Mouse (Mus musculus): ENCODE results near the gene Rarres1. TPM values are rescaled to one million over a fixed set of nuclear protein-coding genes. Genes with fewer than 3 reads are reported as not detected.

The Rarres1 gene
- polyA plus RNA-seq, 1 experiment from 2014 or later = 1.3 TPM

GRCm38 (mm10) chr3:67499406-67499791, 15.9 kb downstream of the Rarres1 start:
- Histone ChIP-seq H3K4me1 (replicated peaks; ENCODE audit: control insufficient read depth, insufficient read depth, low read length) (no peaks in the 10 kb centered on the region), H3K9ac (ENCODE audit: low read depth, low read length) (no peak overlapping the region), H3K27ac (ENCODE audit: low read depth, low read length) (no peak overlapping the region), H3K9me3 (ENCODE audit: control insufficient read depth, low read length) (no peaks in the 10 kb centered on the region), H3K27me3 (ENCODE audit: control insufficient read depth, insufficient read depth, low read length) (no peaks in the 10 kb centered on the region; the same call in 1 of the 2 replicates), H3K36me3 (ENCODE audit: control insufficient read depth, insufficient read depth, low read length) (no peaks in the 10 kb centered on the region), H3K4me2 (replicated peaks; ENCODE audit: low read depth, low read length) (no peak overlapping the region), H3K4me3 (ENCODE audit: low read depth, low read length) (no peak overlapping the region)
- ATAC-seq (ENCODE audit: low FRiP score) (no peak), DNase-seq (ENCODE audit: low spot score) (no peak)
- WGBS = 95% methylated on average over 4 of the region's 4 CpGs

DNA sequence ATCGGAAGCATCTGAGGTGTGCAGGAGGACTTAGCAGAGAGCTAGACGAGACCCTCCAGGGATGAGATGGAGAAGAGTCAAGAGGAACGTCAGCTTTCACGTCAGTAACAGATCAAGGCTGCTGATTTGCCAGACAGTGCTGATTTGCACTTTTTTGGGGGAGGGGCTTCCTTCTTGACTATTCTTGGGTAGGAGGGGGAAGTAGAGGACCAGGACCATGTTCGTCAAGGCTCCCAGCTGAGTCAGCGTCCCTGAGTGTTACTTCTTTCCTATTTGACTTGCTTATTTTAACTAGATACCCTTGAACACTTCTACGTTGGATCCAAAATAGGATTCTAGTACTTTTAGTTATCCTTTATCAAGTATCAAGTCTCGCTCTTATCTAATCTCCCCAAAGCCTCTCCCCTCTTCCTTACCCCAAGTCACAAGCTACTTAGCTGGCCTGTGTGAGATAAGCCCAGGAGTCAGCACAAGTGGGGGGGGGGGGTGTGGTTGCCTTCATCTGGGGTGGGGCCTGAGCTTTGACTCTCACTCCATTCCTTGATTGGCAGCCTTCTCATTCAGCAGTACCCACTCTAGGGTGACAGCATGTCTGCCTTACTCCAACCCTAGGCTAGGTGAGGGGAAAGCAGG, 16.4 kb downstream of the Rarres1 start:
- WGBS = 90% methylated on average over 8 of the region's 8 CpGs
- no peak overlapping the region for H3K4me2 ChIP-seq (replicated peaks; ENCODE audit: low read depth, low read length)
- no peaks in the 10 kb centered on the region for H3K36me3 ChIP-seq (ENCODE audit: control insufficient read depth, insufficient read depth, low read length)
- no peaks in the 10 kb centered on the region for H3K9me3 ChIP-seq (ENCODE audit: control insufficient read depth, low read length)
- no peak overlapping the region for H3K27ac ChIP-seq (ENCODE audit: low read depth, low read length)
- no peak overlapping the region for H3K9ac ChIP-seq (ENCODE audit: low read depth, low read length)
- no peak for ATAC-seq (ENCODE audit: low FRiP score)
- no peaks in the 10 kb centered on the region; the same call in 1 of the 2 replicates for H3K27me3 ChIP-seq (ENCODE audit: control insufficient read depth, insufficient read depth, low read length)
- DNase-seq (ENCODE audit: low spot score) = no peak
- no peaks in the 10 kb centered on the region for H3K4me1 ChIP-seq (replicated peaks; ENCODE audit: control insufficient read depth, insufficient read depth, low read length)
- H3K4me3 ChIP-seq (ENCODE audit: low read depth, low read length) = no peak overlapping the region

- no peak overlapping the region for H3K27ac ChIP-seq (ENCODE audit: low read depth, low read length)
- 84% methylated on average over 2 of the region's 2 CpGs for WGBS
- H3K4me3 ChIP-seq (ENCODE audit: low read depth, low read length) = no peak overlapping the region
- DNase-seq (ENCODE audit: low spot score) (no peak), ATAC-seq (ENCODE audit: low FRiP score) (no peak)
- no peak overlapping the region for H3K9ac ChIP-seq (ENCODE audit: low read depth, low read length)
- no peaks in the 10 kb centered on the region for H3K4me1 ChIP-seq (replicated peaks; ENCODE audit: control insufficient read depth, insufficient read depth, low read length)
- no peak overlapping the region for H3K4me2 ChIP-seq (replicated peaks; ENCODE audit: low read depth, low read length)
- H3K36me3 ChIP-seq (ENCODE audit: control insufficient read depth, insufficient read depth, low read length) = no peaks in the 10 kb centered on the region
- H3K9me3 ChIP-seq (ENCODE audit: control insufficient read depth, low read length) = no peaks in the 10 kb centered on the region
- H3K27me3 ChIP-seq (ENCODE audit: control insufficient read depth, insufficient read depth, low read length) = no peaks in the 10 kb centered on the region
Observed at GRCm38 (mm10) chr3:67497998-67498397, 17.3 kb downstream of the Rarres1 start.

DNA sequence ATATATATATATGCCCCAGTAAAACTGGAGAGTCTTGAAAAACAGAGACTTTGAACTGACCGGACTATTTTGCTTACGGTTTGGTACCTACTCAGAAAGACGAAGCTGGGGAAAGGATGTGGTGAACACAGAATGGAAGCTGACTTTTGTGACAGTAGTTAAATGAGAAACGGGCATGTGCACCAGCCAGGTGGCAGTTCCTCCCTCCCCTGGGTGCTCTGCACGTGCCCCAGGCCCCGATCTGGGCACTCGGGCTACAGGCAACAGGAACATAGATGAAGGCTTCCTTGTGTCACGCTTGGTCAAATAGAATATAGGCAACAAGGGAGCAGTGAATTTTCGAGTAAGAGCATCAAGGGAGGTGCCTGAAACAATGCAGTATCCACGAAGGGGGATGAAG, 19.0 kb downstream of the Rarres1 start:
- DNase-seq (ENCODE audit: low spot score) (no peak), ATAC-seq (ENCODE audit: low FRiP score) (no peak)
- H3K36me3 ChIP-seq (ENCODE audit: control insufficient read depth, insufficient read depth, low read length) = no peaks in the 10 kb centered on the region
- no peaks in the 10 kb centered on the region for H3K27me3 ChIP-seq (ENCODE audit: control insufficient read depth, insufficient read depth, low read length)
- H3K9ac ChIP-seq (ENCODE audit: low read depth, low read length) = no peak overlapping the region
- no peak overlapping the region for H3K27ac ChIP-seq (ENCODE audit: low read depth, low read length)
- 87% methylated on average over 10 of the region's 10 CpGs for WGBS
- H3K4me3 ChIP-seq (ENCODE audit: low read depth, low read length) = no peak overlapping the region
- no peaks in the 10 kb centered on the region for H3K4me1 ChIP-seq (replicated peaks; ENCODE audit: control insufficient read depth, insufficient read depth, low read length)
- no peaks in the 10 kb centered on the region for H3K9me3 ChIP-seq (ENCODE audit: control insufficient read depth, low read length)
- H3K4me2 ChIP-seq (replicated peaks; ENCODE audit: low read depth, low read length) = no peak overlapping the region

DNA sequence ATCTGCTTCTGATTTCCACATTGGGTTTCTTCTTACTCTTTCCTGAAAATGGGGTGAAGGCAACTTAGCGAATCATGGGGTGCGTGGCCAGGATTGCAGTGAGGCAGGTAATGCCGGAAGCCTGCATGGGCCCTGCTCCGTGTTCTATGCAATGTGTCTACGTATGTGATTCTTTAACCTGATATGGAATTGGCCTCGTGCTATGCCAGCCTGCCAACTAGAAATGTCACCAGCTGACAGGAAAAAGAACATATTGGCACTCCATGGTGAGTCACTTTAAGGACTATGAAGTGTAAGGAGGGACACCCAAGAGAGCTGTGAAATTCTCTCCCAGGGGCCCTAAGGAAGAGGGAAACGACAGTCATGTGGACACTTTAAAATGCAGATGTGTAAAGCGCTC, 22.2 kb downstream of the Rarres1 start:
- H3K27me3 ChIP-seq (ENCODE audit: control insufficient read depth, insufficient read depth, low read length) = no peaks in the 10 kb centered on the region
- no peak overlapping the region for H3K9ac ChIP-seq (ENCODE audit: low read depth, low read length)
- no peak overlapping the region for H3K4me3 ChIP-seq (ENCODE audit: low read depth, low read length)
- no peaks in the 10 kb centered on the region for H3K36me3 ChIP-seq (ENCODE audit: control insufficient read depth, insufficient read depth, low read length)
- ATAC-seq (ENCODE audit: low FRiP score) = no peak
- H3K9me3 ChIP-seq (ENCODE audit: control insufficient read depth, low read length) = no peaks in the 10 kb centered on the region
- H3K27ac ChIP-seq (ENCODE audit: low read depth, low read length) = no peak overlapping the region
- no peak overlapping the region for H3K4me2 ChIP-seq (replicated peaks; ENCODE audit: low read depth, low read length)
- H3K4me1 ChIP-seq (replicated peaks; ENCODE audit: control insufficient read depth, insufficient read depth, low read length) = no peaks in the 10 kb centered on the region
- WGBS = 83% methylated on average over 8 of the region's 8 CpGs
- no peak for DNase-seq (ENCODE audit: low spot score)

DNA sequence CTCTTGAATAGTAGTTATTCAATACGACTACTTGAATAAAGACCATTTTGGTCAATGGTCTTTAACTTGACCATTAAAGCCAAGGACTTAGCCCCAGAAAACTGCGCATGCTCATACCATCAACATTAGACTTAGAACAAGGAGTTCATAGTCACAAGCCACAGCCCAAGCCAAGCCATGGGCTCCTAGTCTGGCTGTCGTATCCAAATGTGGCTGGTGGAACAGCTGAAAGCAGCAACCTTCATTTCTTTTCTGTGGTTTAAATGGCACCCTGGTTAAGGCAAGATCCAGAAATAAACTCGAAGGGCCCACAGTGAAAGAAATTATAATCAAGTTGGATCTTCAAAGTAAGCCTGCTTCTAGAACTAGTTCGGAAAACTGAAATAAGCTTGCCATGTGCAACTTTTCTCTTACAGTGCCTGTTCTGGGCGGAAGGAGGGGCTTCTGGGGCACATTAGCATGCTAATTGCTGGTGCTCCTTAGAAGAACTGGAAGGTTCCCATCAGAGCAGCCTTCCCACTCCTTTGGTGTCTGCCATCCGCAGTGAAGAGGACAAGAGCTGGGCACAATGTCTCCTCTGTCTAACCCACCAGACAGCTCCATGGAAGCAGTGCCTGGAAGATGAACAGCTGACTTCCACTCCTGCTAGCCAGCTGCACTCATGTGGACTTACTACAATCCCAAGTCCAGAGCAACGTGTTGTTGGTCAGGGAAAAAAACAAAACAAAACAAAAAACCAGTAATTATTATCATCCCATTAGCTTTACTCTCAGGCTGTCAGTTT, 23.0 kb downstream of the Rarres1 start:
- Histone ChIP-seq H3K36me3 (ENCODE audit: control insufficient read depth, insufficient read depth, low read length) (no peaks in the 10 kb centered on the region), H3K4me1 (replicated peaks; ENCODE audit: control insufficient read depth, insufficient read depth, low read length) (no peaks in the 10 kb centered on the region), H3K9me3 (ENCODE audit: control insufficient read depth, low read length) (no peaks in the 10 kb centered on the region), H3K27me3 (ENCODE audit: control insufficient read depth, insufficient read depth, low read length) (no peaks in the 10 kb centered on the region), H3K27ac (ENCODE audit: low read depth, low read length) (no peak overlapping the region), H3K4me2 (replicated peaks; ENCODE audit: low read depth, low read length) (no peak overlapping the region), H3K9ac (ENCODE audit: low read depth, low read length) (no peak overlapping the region), H3K4me3 (ENCODE audit: low read depth, low read length) (no peak overlapping the region)
- WGBS = 83% methylated on average over 8 of the region's 8 CpGs
- DNase-seq (ENCODE audit: low spot score) (no peak), ATAC-seq (ENCODE audit: low FRiP score) (no peak)

- Histone ChIP-seq H3K36me3 (ENCODE audit: control insufficient read depth, insufficient read depth, low read length) (no peaks in the 10 kb centered on the region), H3K9ac (ENCODE audit: low read depth, low read length) (no peak overlapping the region), H3K27ac (ENCODE audit: low read depth, low read length) (no peak overlapping the region), H3K4me3 (ENCODE audit: low read depth, low read length) (no peak overlapping the region), H3K4me1 (replicated peaks; ENCODE audit: control insufficient read depth, insufficient read depth, low read length) (no peaks in the 10 kb centered on the region), H3K27me3 (ENCODE audit: control insufficient read depth, insufficient read depth, low read length) (no peaks in the 10 kb centered on the region), H3K4me2 (replicated peaks; ENCODE audit: low read depth, low read length) (no peak overlapping the region), H3K9me3 (ENCODE audit: control insufficient read depth, low read length) (no peaks in the 10 kb centered on the region)
- no peak; the same call in 1 of the 2 replicates for ATAC-seq (ENCODE audit: low FRiP score)
- DNase-seq (ENCODE audit: low spot score) = no peak
- 63% methylated on average over 4 of the region's 4 CpGs for WGBS
Observed at GRCm38 (mm10) chr3:67490156-67490555, 25.2 kb downstream of the Rarres1 start.

- 83% methylated on average over 2 of the region's 2 CpGs for WGBS
- H3K9me3 ChIP-seq (ENCODE audit: control insufficient read depth, low read length) = no peaks in the 10 kb centered on the region
- no peak overlapping the region for H3K9ac ChIP-seq (ENCODE audit: low read depth, low read length)
- H3K27ac ChIP-seq (ENCODE audit: low read depth, low read length) = no peak overlapping the region
- H3K36me3 ChIP-seq (ENCODE audit: control insufficient read depth, insufficient read depth, low read length) = no peaks in the 10 kb centered on the region
- no peaks in the 10 kb centered on the region for H3K27me3 ChIP-seq (ENCODE audit: control insufficient read depth, insufficient read depth, low read length)
- DNase-seq (ENCODE audit: low spot score) = no peak
- H3K4me3 ChIP-seq (ENCODE audit: low read depth, low read length) = no peak overlapping the region
- no peak overlapping the region for H3K4me2 ChIP-seq (replicated peaks; ENCODE audit: low read depth, low read length)
- H3K4me1 ChIP-seq (replicated peaks; ENCODE audit: control insufficient read depth, insufficient read depth, low read length) = no peaks in the 10 kb centered on the region
- no peak for ATAC-seq (ENCODE audit: low FRiP score)
Observed at GRCm38 (mm10) chr3:67485233-67485632, 30.1 kb downstream of the Rarres1 start.

- no peak for DNase-seq (ENCODE audit: low spot score)
Observed at GRCm38 (mm10) chr3:67482400-67482799, 32.9 kb downstream of the Rarres1 start.

More at GRCm38 (mm10) chr3:67482400-67482799, 32.9 kb downstream of the Rarres1 start:
- WGBS = 93% methylated on average over 10 of the region's 10 CpGs
- no peak overlapping the region for H3K4me2 ChIP-seq (replicated peaks; ENCODE audit: low read depth, low read length)
- no peaks in the 10 kb centered on the region for H3K9me3 ChIP-seq (ENCODE audit: control insufficient read depth, low read length)
- no peak overlapping the region for H3K9ac ChIP-seq (ENCODE audit: low read depth, low read length)
- H3K27me3 ChIP-seq (ENCODE audit: control insufficient read depth, insufficient read depth, low read length) = no peaks in the 10 kb centered on the region
- H3K4me3 ChIP-seq (ENCODE audit: low read depth, low read length) = no peak overlapping the region
- no peak for ATAC-seq (ENCODE audit: low FRiP score)
- H3K36me3 ChIP-seq (ENCODE audit: control insufficient read depth, insufficient read depth, low read length) = no peaks in the 10 kb centered on the region
- no peak overlapping the region for H3K27ac ChIP-seq (ENCODE audit: low read depth, low read length)
- no peaks in the 10 kb centered on the region for H3K4me1 ChIP-seq (replicated peaks; ENCODE audit: control insufficient read depth, insufficient read depth, low read length)

Measured in hindbrain, embryonic 11.5 days (tissue).